Mouse (Mus musculus) frontal cortex, adult 2 months (tissue): ENCODE data around the gene Gbe1. TPM values are rescaled to one million over a fixed set of nuclear protein-coding genes. Genes with fewer than 3 reads are reported as not detected.

Experiments used
- DNase-seq, 2 experiments: peaks; one replicate each; pipeline ENCODE4 v3.0.0; 2022; ENCODE audit warnings: low spot score in 1 of 2; ENCODE audit errors: extremely low spot score in 1 of 2
- polyA plus RNA-seq: library from polyadenylated mRNA; depleted of rRNA; stranded (reverse); fragments of >200 nt; gene quantifications from 2 replicates; pipeline ENCODE4 v1.2.3, GENCODE M21; 2012

The Gbe1 gene
- polyA plus RNA-seq, 1 experiment, result 11.5 TPM

DNA sequence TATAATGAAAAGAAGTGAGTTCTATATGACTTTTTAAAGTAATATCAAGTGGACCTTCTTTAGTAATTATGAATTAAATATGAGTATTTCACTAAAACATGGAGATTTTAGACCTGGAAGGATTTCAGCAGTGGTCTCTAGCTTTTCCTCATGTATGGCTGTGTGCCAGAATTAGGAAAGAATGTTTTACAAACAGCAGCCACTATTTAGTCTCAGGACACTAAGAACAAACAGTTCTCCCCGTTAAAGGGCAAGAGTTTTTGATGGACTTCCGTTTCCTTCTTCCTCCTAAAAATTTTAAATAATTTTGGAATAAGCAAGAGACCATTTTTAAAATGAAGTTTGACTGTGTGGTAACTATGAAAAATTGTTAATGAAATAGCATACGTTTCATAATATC is 38.8 kb downstream of the Gbe1 start:
- no peak for DNase-seq

DNA sequence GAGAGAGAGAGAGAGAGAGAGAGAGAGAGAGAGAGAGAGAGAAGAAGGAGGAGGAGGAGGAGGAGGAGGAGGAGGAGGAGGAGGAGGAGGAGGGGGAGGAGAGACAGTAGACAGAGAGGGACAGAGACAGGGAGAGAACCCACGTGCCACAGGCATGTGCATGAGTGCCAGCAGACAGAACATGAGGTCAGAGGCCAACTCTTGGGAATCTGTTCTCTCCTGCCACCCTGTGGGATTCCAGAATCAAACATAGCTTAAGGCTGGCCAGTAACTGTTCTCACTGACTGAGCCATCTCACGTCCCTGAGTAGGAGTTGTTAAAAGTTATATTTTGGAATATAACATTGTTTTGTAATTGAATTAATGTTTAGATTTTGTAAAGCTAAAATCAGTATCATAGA is 39.3 kb downstream of the Gbe1 start:
- DNase-seq, result no peak

DNA sequence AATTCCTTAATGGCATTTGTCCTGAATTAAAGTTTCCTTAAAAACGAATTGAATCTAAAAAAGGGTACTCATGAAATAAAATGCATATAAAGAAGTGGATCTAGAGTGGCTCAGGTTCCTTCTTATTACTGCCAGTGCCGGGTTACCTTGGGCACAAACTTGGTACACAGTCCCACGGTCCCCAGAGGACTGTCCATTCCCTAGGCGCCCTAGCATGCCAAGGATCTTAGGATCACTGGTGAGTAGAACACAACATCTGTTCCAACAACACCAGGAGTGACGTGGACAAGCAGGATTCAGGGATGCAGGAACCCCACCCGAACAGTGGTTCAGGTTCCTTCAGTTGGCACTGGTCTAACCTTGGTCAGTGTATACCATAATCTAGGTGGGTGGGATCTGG is 44.6 kb downstream of the Gbe1 start:
- DNase-seq, result no peak

DNA sequence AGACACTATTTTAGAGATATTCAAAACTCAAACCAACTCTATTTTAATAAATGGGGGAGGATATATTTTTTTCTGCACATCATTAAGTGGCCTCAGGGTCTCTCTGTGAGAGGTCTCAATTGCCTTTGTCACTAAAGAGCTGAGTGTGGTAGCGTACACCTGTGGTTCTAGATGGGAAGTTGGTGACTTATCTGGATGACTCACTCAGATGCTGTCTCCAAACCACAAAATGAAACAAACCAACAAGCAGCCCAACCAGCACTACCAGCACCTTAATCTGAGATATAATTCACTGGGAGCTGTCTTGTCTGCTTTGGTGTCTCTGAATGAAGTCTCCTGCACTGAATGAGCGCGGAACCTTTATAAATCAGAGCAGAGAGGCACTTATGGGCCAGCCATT is 51.5 kb downstream of the Gbe1 start:
- DNase-seq, result no peak

DNA sequence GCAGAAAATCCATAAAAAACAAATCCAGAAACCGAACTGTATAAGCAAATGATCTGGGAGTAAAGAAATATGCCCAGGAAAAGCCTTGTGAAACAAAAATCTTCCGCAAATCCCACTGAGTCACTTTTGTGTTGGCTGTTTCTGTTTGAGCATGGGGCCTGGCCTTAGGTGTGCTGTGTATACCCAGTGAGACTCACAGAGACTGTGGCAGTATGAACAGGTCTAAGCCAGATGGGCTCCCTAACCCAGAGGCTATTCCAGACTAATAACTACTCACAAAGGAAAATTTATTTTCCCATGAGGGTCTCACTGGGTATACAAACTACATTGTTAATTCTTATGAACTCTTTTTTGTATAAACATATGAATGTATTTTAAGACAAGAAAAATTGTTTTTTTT is 67.3 kb downstream of the Gbe1 start:
- no peak for DNase-seq

DNA sequence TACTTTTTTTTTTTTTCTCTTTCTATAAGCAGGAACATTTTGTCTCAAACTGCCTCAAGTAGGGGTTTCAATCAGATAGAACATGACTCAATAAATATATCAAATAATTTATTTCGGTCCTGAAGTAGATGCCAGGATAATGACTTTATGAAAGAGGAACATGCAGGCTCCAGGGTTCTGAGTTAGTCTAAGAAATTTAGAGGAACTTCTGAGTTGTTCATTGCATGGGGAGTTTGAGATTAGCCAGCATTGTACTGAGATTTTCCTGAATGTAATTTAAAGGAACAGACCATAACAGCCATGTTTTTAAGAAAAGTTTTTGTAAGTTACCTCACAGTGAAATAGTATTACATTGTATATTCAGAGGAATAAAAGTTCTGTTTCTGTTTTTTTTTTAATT is 71.7 kb downstream of the Gbe1 start:
- no peak for DNase-seq

DNA sequence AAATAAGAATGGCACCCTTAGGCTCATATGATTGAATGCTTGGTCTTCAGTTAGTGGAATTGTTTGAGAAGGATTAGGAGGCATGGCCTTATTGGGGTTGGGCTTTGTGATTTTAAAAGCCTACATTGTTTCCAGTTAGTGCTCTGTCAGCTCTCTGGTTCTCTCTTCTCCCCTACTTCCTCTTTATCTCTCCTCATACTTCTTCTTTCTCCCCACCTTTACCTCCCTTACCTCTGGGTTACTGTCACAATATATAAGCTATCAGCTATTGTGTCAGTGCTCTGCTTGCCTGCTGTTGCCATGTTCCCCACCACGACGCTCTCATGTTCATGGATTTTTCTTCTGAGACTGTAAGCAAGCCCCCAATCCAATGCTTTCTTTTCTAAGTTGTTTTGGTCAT is 73.6 kb downstream of the Gbe1 start:
- no peak for DNase-seq

DNA sequence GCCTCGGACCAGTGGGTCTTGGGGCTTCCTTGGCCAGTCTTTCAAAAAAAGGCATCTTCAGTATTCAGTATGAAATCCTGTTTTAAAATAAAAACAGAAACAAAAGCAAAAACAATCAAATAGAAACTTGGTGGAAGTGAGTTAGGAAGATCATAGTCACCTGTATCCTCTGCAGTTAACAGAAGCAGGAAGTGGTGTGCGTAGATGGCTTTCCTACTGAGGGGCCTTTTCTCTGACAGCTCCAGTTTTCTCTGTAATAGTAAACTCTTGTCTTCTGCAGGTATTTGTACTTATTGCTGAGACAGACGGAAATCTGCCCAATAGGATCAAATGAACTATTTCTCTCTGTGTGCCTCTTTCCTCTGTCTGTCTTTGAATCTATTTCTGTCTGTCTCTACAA is 81.5 kb downstream of the Gbe1 start:
- no peak for DNase-seq

DNA sequence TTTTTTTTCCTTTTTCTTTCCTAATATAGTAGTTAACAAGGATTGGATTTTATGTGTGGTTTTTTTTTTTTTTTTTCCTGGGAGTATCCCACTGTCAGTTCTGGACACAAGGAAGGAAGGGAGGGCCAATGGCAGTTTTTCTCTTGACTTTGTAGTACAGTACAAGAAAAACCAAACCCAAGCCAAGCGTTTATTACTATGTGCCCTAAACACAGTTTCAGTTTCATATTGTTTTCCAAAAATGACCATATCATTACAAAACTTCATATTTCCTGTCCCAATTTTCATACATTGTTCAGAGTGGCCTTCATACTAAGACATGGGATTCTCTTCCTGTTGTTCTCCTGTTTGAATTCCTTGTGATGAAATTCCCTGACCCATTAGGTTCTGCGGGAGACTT is 94.0 kb downstream of the Gbe1 start:
- DNase-seq, result no peak

DNA sequence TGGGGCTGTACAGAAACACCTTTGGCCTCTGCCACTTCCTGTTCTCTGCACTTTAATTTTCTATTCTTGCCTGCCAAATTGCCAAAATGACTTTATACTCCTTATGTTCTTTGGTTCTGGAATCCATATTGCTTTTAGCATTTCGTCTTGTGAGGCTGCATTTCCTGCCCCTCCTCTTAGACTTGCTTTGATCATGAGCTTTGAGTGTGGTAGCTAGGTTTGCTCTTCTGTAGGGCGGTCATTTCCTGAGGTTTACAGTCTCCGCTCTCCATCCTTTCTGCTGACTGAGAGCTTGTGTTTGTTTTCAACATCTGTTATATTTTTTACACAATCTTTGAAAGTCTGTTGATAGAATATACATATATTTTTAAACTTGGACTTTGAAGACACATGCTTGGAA is 107.3 kb downstream of the Gbe1 start:
- DNase-seq, result no peak

DNA sequence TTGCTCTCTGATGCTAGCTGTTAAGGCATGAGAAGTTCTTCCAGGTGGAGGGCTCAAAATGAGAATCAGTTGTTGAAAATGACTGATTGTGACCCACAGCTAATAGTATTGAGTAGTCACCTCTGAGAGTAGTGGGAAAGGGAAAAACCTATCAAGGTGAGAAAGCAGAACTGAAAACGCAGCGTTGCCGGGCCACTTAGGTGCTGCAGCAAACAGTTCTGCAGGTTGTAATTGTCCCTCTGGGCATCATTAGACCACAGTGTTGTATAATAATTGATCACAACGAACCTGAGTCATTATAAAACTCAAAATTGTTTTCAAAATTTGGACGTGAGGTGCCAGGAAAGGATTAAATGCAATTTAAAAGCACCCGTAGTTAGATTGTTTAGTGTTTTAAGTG is 135.8 kb downstream of the Gbe1 start:
- DNase-seq, result no peak

DNA sequence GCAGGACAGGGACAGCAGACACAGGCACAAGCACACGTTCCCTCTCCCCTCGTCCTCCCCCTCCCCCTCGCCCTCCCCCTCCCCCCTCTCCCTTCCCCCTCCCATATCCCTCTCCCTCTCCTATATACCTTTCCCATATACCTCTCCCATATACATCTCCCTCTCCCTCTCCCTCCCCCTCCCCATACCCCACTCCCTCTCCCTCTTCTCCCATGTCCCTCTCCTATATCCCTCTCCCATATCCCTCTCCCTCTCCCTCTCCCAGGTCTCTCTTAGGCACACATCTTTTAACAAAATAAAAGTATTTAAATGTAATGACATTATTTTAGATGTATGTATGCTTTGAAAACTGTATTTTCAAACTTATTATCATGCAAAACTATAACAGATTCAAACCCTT is 161.8 kb downstream of the Gbe1 start:
- DNase-seq, result no peak

DNA sequence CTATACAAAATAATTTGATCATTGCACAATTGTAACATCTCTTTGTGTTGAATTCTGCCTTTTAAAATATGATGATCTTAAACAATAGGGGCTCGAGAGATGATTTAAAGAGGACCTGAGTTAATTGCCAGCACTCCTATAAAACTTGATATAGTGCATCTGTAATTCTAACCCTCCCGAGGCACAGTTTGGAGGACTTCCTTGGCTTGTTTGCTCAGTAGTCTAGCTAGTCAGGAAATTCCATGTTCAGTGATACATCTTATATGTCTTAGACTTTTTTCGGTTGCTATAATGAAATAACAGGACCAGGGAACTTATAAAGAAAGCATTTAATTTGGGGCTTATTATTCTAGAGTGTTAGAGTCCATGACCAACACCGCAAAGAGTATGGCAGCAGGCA is 162.4 kb downstream of the Gbe1 start:
- DNase-seq, result no peak

DNA sequence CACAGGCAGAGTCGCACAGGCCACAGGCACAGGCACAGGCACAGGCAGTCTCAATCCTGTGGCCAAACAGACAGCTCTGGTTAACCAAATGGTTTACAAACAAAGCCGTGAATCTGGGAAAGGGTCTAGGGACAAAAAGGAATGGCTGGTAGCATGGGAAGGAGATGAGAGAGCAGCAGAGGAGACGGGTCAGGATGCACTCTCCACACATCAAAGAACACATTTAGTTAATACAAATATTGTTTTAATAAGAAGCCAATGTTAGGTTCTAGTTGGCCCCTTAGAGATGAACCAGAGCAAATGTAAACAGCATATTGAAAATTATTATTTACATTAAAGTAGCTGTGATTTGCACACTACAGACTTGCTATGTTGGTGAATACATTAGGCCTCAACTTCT is 166.7 kb downstream of the Gbe1 start:
- no peak for DNase-seq

DNA sequence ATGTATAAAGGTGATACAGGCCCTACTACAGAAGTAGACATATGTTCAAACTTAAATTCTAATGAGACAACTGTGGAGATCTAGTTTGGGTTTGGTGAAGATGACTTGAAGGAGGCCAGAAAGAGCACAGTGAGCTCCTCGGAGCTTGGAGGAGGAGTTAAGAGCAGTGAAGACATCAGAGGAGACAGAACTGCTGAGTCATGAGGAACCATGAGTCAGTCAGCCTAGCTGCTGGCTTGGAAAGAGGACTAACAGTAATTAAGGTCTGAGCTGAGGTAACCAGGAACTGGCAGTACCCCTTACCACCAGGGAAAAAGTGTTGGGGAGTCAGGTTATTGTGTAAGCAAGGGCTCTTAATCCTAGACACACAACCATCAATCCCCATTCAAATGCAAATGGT is 192.7 kb downstream of the Gbe1 start:
- DNase-seq, result no peak

DNA sequence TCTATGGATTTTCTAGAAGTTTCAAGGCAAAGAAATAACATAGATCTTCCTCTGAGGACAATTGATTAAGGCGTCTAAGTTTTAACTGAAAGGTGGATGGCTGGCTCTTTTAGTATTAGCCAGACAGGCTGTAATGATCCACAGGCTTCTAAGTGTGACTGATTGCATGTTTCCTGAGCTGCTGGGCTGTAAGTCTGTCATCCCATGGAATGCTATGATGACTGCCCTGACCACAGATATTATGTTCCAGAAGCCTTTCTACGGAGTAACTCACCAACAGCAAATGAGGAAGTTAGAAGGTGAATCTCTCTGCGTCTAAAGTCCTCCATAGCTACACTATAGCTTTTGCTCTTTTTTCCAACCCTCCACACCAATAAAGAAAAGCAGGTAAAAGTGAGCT is 197.2 kb downstream of the Gbe1 start:
- DNase-seq, result no peak

DNA sequence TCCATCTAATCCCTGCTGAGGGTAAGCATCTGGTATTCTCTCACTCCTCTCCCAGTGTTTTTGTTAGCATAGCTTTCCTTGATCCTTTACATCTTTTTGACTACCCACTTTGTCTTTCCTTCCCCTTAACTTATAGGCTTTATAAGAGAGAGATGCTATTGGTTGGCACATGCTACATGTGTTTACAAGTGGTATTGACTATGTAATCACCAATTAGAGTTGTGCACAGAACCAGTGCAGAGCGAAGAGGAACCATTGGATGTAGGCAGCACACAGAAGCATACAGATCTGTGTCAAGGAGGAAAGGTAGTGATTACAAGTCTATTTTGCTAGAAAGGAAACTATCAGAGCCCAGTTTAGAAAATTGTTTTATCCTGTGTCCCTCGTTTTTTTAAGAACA is 209.1 kb downstream of the Gbe1 start:
- DNase-seq, result no peak

DNA sequence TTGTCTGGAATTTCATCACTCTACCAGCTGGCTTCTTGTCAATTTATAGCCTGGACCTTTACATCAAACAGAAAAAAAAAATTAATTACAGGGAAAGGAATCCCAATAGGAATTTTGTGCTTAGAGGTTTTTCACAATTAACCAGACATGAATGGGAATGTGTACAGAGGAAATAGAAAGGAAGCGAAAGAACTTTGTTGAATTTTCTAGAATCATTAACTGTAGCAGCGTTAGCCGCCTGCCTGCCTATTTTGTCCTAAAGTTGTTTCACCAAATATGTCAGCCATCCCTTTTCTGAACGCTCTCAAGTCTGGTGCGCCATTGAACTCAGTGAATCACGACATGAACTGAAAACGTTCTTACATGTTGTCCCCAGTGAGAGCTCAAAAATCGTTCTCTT is 209.8 kb downstream of the Gbe1 start:
- DNase-seq, result no peak

DNA sequence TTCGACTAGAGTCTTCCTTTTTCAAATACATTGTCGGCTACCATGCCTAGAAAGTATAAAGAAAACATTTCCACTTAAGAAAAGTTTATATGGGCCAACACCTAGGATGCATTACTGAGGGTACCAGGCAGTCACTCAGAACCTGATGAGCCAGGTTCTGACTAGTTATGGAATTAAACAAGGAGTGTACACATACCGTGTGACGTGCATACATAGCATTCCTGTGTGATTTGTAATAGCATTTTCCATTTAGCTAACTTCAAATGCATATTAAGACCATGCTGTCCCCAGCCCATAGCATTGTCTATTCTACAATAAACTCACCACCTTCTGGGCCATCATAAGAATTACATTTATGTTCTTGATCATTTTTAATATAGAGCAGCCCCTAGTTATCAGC is 210.5 kb downstream of the Gbe1 start:
- DNase-seq, result no peak

DNA sequence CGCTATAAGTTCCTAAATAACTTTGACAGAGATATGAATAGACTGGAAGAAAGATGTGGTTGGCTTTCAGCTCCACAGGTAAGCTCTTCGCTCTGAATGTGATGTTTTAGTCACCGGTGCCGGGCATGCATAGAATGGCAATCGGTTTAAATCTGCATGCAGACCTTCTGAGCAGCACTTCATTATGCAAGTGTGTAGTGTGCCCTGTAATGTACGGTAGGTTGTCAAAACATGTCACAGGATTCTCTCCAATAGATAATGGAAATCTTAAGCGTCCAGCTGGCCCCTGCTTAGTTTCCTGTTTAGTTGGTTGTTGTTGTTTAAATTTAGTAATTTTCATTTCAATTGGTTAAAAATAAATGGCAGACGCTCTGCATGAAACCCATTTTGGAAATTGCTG is 213.5 kb downstream of the Gbe1 start:
- DNase-seq, result no peak

DNA sequence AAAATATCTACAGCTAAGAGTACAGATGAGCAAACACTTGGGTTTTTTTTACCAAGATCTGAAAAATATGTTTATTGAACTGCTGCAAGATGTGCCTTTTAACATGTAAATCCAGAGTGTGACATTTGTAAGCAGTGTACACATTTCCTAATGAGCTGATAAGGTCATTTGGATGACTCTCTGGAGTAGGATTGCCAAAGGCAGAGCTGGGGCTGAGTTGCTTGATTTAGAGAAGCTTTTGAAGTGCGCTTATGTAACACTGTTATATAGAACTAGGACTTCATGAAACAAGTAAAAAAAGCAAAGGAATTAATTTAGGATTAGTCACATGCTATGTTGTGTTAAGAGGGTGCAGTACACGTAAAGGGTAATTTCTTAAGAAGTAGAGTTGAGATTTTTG is 221.5 kb downstream of the Gbe1 start:
- no peak for DNase-seq

DNA sequence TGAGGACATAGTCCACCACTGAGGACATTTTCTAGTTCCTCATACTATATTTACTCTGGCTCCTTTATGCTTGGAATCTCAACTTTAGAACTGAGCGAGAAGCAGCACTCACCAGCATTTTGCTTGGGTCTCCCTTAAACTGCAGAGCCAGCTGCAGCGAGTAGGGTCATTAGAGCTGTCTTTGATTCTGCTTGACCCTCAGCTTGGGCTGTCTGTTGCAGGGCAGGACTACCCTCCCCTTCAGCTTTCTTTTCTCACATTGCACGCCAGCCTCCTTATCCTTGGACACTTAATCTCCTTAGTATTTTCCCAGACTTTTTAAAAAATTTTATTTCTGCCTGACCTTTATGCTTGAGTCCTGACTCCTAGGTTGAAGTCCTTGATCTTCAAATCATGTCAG is 237.1 kb downstream of the Gbe1 start:
- DNase-seq, result no peak

DNA sequence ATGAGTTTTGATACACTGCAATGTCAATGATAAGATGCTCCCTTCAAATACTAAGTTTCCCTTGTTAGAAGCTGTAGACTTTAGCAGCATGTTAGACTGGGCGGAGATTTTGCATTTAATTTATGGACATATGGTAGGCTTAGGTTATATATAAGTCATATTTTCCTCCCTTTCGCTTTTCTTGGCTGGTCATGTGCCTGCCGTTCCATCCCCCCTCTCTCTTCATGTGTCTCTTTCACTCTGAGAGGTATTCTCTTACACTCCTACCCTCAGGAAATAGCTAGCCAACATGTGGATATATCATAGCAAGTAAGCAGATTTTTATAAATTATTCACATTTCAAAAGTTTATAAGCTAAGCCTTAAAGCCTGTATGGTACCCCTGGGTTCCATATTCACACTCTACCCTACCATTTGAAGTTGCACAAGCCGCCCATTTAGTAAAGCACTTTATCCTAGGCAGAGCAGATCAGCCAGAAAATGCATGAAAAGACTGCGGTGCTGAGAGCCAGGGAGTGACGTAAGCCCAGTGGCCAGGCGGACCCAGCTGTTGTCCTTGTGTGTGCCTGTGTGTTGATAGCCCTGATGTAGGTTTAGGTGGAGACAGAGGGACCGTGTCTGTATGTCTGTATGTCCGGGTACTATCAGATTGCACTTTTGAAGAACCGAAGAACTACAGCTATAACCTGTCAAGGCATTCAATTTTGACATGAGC is 248.0 kb downstream of the Gbe1 start:
- DNase-seq, result no peak
